Mouse (Mus musculus): ENCODE measurements around the gene Plb1. TPM values are rescaled to one million over a fixed set of nuclear protein-coding genes. Genes with fewer than 3 reads are reported as not detected.

Plb1 gene
- polyA plus RNA-seq, 1 experiment: not detected

DNA sequence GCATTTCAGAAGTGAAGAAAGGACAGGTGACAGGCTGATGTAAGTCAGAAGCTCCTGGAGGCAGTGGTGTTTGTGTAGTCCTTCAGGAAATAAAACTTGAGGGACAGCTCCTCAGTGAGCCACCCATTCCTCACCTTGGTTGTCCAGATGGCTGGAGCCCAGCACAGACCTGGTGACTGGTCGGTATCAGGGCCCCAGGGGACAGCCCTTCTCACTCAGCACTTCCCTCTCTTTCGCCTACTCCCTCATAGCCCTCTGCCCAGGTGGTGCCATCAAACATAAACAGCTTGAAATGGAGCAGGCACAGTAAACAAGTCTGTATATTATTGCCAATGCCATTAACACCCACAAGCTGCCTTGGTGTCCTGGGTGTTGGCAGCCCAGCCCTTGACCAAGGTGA lies 8.2 kb downstream of the Plb1 start:
- TF ChIP-seq FLI1 (IDR thresholded peaks at IDR 0.05; ENCODE audit: low read length) (no peak), GATA1 (IDR thresholded peaks at IDR 0.05; ENCODE audit: borderline replicate concordance, low read length) (no peak)
- Histone ChIP-seq H3K36me3 (replicated peaks; ENCODE audit: low read length) (no peaks in the 10 kb centered on the region), H3K27me3 (replicated peaks) (peaks cover 20% of the 10 kb centered on the region), H3K4me1 (peaks cover 14% of the 10 kb centered on the region), H3K4me3 (replicated peaks) (no peak overlapping the region), H3K9me3 (no peaks in the 10 kb centered on the region)

DNA sequence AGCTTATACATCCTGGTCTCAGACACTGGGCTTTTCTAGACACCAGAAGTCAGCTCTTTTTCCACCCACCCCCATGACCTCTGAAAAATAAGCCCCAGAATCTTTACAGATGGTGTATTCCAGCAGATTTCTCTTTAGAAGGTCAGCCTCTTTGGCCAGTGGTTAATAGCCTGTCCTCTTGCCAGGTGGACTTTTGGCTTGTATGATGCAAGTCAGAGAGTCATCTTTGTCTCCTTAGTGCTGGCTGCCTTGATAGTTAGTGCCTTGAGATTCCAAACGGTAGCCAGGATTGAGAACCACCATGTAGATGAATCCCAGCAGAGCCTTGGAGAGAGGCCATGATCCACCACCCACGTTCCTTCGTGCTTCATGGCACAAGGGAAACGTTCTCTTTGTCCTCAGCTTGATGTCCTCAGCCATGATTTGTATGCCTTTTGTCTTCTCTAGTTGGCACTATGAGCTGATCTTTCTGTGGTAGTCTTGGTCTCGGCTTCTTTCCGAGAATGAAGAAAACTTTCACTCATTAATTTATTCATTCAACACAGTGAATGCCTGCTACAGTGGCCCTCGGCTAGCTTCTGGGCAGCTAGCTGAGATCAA lies 10.9 kb downstream of the Plb1 start:
- H3K27me3 ChIP-seq (replicated peaks): peaks cover 20% of the 10 kb centered on the region
- peaks cover 14% of the 10 kb centered on the region for H3K4me1 ChIP-seq
- H3K4me3 ChIP-seq (replicated peaks): no peak overlapping the region
- TF ChIP-seq FLI1 (IDR thresholded peaks at IDR 0.05; ENCODE audit: low read length): no peak
- no peak for TF ChIP-seq GATA1 (IDR thresholded peaks at IDR 0.05; ENCODE audit: borderline replicate concordance, low read length)
- H3K36me3 ChIP-seq (replicated peaks; ENCODE audit: low read length): no peaks in the 10 kb centered on the region
- peaks cover 6% of the 10 kb centered on the region; the same call in 1 of the 2 replicates for H3K9me3 ChIP-seq

DNA sequence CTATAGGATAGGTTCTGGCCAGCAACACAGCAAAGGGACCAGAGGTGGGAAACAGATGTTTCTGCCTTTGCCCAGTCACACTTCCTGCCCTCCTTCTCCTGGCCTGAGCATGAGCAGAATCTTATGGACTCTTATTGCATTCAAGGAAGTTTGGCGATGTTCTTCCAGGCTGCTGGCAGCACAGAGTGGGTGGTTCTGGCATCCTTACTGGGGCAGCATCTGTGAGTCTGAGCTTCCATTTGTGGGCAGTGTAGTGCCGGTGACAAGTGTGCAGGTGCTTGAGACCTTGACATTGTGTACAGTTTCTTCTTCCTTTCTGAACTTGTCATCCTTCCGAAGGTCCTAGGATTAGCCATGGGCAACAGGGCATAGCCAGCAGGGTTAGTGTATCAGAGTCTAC lies 12.9 kb downstream of the Plb1 start:
- TF ChIP-seq FLI1 (IDR thresholded peaks at IDR 0.05; ENCODE audit: low read length): no peak
- TF ChIP-seq GATA1 (IDR thresholded peaks at IDR 0.05; ENCODE audit: borderline replicate concordance, low read length): no peak
- Histone ChIP-seq H3K9me3 (peaks cover 6% of the 10 kb centered on the region; the same call in 1 of the 2 replicates), H3K4me1 (no peaks in the 10 kb centered on the region), H3K27me3 (replicated peaks) (peaks cover 22% of the 10 kb centered on the region), H3K36me3 (replicated peaks; ENCODE audit: low read length) (no peaks in the 10 kb centered on the region), H3K4me3 (replicated peaks) (no peak overlapping the region)

DNA sequence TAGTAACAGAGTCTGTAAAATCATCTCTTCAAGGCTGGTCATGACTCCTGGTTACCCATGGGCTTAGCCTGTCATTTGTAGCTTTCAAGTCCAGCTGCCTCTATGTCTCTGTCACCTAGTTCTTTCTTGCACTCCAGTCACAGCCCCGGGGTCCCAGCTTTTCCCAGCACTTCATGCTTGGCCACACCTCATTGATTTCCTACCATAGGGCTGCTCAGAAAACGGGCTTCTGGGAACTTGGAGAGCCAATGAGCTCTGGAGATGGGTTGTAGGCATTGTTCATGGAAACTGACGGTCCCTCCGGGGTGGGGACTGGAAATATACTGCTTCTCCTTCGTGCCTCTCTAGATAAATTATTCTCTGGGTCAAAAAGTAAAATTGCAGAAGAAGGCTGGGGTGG lies 28.2 kb downstream of the Plb1 start:
- H3K36me3 ChIP-seq (replicated peaks; ENCODE audit: low read length): no peaks in the 10 kb centered on the region
- H3K27me3 ChIP-seq (replicated peaks): peaks cover 17% of the 10 kb centered on the region

GRCm38 (mm10) chr5:32261251-32261650 lies 28.7 kb downstream of the Plb1 start:
- no peaks in the 10 kb centered on the region for H3K9me3 ChIP-seq
- no peaks in the 10 kb centered on the region for H3K4me1 ChIP-seq
- H3K36me3 ChIP-seq (replicated peaks; ENCODE audit: low read length): no peaks in the 10 kb centered on the region
- peaks cover 17% of the 10 kb centered on the region for H3K27me3 ChIP-seq (replicated peaks)
- H3K4me3 ChIP-seq (replicated peaks): no peak overlapping the region
- TF ChIP-seq GATA1 (IDR thresholded peaks at IDR 0.05; ENCODE audit: borderline replicate concordance, low read length) (no peak), FLI1 (IDR thresholded peaks at IDR 0.05; ENCODE audit: low read length) (no peak)

More for the DNA sequence above, 28.2 kb downstream of the Plb1 start:
- Histone ChIP-seq H3K4me1 (no peaks in the 10 kb centered on the region), H3K9me3 (no peaks in the 10 kb centered on the region), H3K4me3 (replicated peaks) (no peak overlapping the region)
- TF ChIP-seq GATA1 (IDR thresholded peaks at IDR 0.05; ENCODE audit: borderline replicate concordance, low read length) (no peak), FLI1 (IDR thresholded peaks at IDR 0.05; ENCODE audit: low read length) (no peak)

DNA sequence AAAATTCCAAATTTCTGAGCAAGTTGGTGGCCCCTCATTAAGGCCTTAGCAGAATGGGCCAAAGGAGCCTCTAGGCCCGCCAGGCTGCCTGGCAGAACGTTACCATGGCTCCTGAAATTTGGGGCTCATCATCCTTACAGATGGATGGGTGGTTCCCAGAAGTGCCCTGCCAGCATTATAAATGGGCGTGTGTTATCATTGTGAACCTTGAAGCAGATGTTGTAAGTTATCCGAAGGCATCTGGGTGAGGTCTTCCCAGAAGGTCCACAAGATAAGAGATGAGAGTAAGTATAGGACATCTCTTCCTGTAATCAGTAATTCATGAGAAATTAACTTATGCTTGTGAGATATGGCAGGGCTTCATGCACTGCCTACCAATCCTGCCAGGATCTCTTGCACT lies 30.0 kb downstream of the Plb1 start:
- no peaks in the 10 kb centered on the region for H3K4me1 ChIP-seq
- H3K36me3 ChIP-seq (replicated peaks; ENCODE audit: low read length): no peaks in the 10 kb centered on the region
- peaks cover 10% of the 10 kb centered on the region; the same call in 1 of the 2 replicates for H3K9me3 ChIP-seq
- H3K27me3 ChIP-seq (replicated peaks): peaks cover 17% of the 10 kb centered on the region
- H3K4me3 ChIP-seq (replicated peaks): no peak overlapping the region
- TF ChIP-seq FLI1 (IDR thresholded peaks at IDR 0.05; ENCODE audit: low read length): no peak

GRCm38 (mm10) chr5:32272502-32272901 lies 40.0 kb downstream of the Plb1 start:
- no peaks in the 10 kb centered on the region for H3K4me1 ChIP-seq
- peaks cover 12% of the 10 kb centered on the region for H3K27me3 ChIP-seq (replicated peaks)
- H3K9me3 ChIP-seq: peaks cover 3% of the 10 kb centered on the region; the same call in 1 of the 2 replicates
- no peak for TF ChIP-seq GATA1 (IDR thresholded peaks at IDR 0.05; ENCODE audit: borderline replicate concordance, low read length)
- TF ChIP-seq FLI1 (IDR thresholded peaks at IDR 0.05; ENCODE audit: low read length): no peak
- H3K36me3 ChIP-seq (replicated peaks; ENCODE audit: low read length): no peaks in the 10 kb centered on the region
- no peak overlapping the region for H3K4me3 ChIP-seq (replicated peaks)

DNA sequence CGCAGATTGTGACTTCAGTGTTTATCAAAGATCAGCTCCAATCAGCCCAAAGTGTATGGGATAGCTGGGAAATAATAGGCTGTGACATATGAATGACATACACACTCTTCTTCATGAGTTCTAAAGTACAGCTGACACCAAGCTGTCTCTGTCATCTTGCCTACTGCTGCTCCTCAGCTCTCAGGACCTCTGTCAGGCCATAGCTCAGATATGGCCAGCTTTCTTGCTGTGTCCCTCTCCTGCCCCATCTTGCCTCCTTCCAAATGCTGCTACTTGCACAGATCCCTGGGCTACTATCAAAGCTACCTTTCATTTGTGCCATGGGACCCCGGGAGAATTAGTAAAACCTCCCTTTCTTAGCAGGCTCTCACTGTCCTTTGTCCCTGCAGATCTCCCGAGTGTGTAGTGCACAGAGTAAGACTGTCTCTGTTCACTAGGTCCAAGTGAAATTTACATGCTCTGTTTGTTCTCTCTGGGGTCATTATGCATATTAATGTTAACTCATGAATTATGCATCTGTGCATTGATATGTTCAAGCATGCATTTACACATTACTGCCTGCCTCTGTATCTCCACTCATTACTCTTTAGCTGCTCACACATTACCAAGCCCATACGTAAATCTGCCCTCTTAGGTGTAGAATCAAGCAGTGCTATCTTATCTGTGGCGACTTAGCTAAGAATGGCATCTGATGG lies 45.6 kb downstream of the Plb1 start:
- Histone ChIP-seq H3K4me1 (no peaks in the 10 kb centered on the region), H3K27me3 (replicated peaks) (peaks cover 16% of the 10 kb centered on the region), H3K9me3 (no peaks in the 10 kb centered on the region), H3K4me3 (replicated peaks) (no peak overlapping the region), H3K36me3 (replicated peaks; ENCODE audit: low read length) (no peaks in the 10 kb centered on the region)
- TF ChIP-seq FLI1 (IDR thresholded peaks at IDR 0.05; ENCODE audit: low read length) (no peak), GATA1 (IDR thresholded peaks at IDR 0.05; ENCODE audit: borderline replicate concordance, low read length) (no peak)

DNA sequence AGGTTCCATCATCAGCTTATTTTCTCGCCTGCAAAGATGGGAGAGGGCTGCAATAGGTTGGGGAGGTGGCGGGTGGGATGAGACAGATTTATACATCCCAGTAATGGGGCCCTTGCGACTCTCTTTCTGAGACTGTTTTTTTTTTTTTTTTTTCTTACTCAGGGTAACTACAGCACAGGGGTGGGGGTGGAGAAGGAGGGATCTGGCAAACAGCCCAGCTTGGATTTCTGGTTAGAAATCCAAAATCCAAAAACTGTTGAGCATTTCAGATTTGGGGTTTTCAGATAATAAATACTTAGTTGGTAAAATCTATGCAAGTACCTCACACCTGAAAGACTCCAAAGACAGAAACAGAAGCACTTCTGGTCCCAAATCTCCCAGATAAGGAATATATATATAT lies 47.6 kb downstream of the Plb1 start:
- Histone ChIP-seq H3K4me1 (no peaks in the 10 kb centered on the region), H3K27me3 (replicated peaks) (peaks cover 28% of the 10 kb centered on the region), H3K4me3 (replicated peaks) (no peak overlapping the region), H3K9me3 (no peaks in the 10 kb centered on the region), H3K36me3 (replicated peaks; ENCODE audit: low read length) (no peaks in the 10 kb centered on the region)
- TF ChIP-seq GATA1 (IDR thresholded peaks at IDR 0.05; ENCODE audit: borderline replicate concordance, low read length) (no peak), FLI1 (IDR thresholded peaks at IDR 0.05; ENCODE audit: low read length) (no peak)

DNA sequence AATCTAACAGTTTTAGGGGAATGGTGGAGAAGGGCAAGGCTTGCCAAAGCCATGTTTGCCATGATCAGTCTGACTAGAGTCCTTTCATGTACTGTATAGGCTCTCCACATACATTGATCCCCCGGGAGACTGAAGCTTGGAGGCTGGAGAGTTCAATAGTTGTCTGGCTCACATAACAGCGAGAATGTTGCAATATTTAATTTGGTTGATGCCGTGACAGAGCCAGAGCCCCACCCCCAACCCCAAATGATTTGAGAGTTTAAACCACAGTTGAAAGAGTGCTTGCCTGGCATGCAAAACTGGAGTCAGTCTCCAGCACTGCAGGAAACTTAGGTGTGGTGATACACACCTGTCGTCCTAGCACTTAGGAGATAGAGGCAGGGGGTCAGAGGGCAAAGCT lies 49.8 kb downstream of the Plb1 start:
- Histone ChIP-seq H3K4me3 (replicated peaks) (no peak overlapping the region), H3K9me3 (no peaks in the 10 kb centered on the region), H3K27me3 (replicated peaks) (peaks cover 44% of the 10 kb centered on the region), H3K4me1 (no peaks in the 10 kb centered on the region), H3K36me3 (replicated peaks; ENCODE audit: low read length) (no peaks in the 10 kb centered on the region)
- TF ChIP-seq GATA1 (IDR thresholded peaks at IDR 0.05; ENCODE audit: borderline replicate concordance, low read length): no peak

Measured in megakaryocyte, embryonic 14.5 days (primary cell).